Mouse (Mus musculus): ENCODE results near the gene Negr1. TPM values are rescaled to one million over a fixed set of nuclear protein-coding genes. Genes with fewer than 3 reads are reported as not detected.

Negr1 gene
- polyA plus RNA-seq, 1 experiment from 2014 or later: 6.0 TPM

- no peaks in the 10 kb centered on the region for H3K9me3 ChIP-seq (ENCODE audit: control insufficient read depth, low read length)
- whole genome bisulfite sequencing: 27% methylated on average over 1 of the region's 1 CpGs
- H3K27ac ChIP-seq (ENCODE audit: low read depth): no peak overlapping the region
- no peaks in the 10 kb centered on the region for H3K27me3 ChIP-seq (replicated peaks; ENCODE audit: control insufficient read depth, insufficient read depth, low read length)
- ATAC-seq (replicated peaks; ENCODE audit: low FRiP score, low TSS enrichment, low read depth) (no peak), DNase-seq (ENCODE audit: low spot score) (no peak)
- no peak overlapping the region for H3K9ac ChIP-seq (ENCODE audit: low read length)
- no peaks in the 10 kb centered on the region for H3K36me3 ChIP-seq (ENCODE audit: control insufficient read depth, insufficient read depth, low read length)
- H3K4me3 ChIP-seq (ENCODE audit: low read depth, low read length): no peak overlapping the region
- no peak overlapping the region for H3K4me2 ChIP-seq (ENCODE audit: low read length)
- no peaks in the 10 kb centered on the region for H3K4me1 ChIP-seq (replicated peaks; ENCODE audit: control insufficient read depth, insufficient read depth, low read length)
These were observed 760.2 kb downstream of the Negr1 start for GRCm38 (mm10) chr3:157321834-157322233.

GRCm38 (mm10) chr3:157334169-157334568 lies 772.6 kb downstream of the Negr1 start:
- ATAC-seq (replicated peaks; ENCODE audit: low FRiP score, low TSS enrichment, low read depth) (no peak), DNase-seq (ENCODE audit: low spot score) (no peak)
- Histone ChIP-seq H3K27ac (ENCODE audit: low read depth) (no peak overlapping the region), H3K27me3 (replicated peaks; ENCODE audit: control insufficient read depth, insufficient read depth, low read length) (no peaks in the 10 kb centered on the region), H3K4me2 (ENCODE audit: low read length) (no peak overlapping the region), H3K4me3 (ENCODE audit: low read depth, low read length) (no peak overlapping the region), H3K9me3 (ENCODE audit: control insufficient read depth, low read length) (no peaks in the 10 kb centered on the region), H3K9ac (ENCODE audit: low read length) (no peak overlapping the region), H3K4me1 (replicated peaks; ENCODE audit: control insufficient read depth, insufficient read depth, low read length) (no peaks in the 10 kb centered on the region), H3K36me3 (ENCODE audit: control insufficient read depth, insufficient read depth, low read length) (no peaks in the 10 kb centered on the region)
- WGBS: 86% methylated on average over 1 of the region's 1 CpGs

GRCm38 (mm10) chr3:157349480-157349879 lies 787.9 kb downstream of the Negr1 start:
- H3K9ac ChIP-seq (ENCODE audit: low read length): no peak overlapping the region
- no peaks in the 10 kb centered on the region for H3K9me3 ChIP-seq (ENCODE audit: control insufficient read depth, low read length)
- no peak for DNase-seq (ENCODE audit: low spot score)
- no peaks in the 10 kb centered on the region for H3K27me3 ChIP-seq (replicated peaks; ENCODE audit: control insufficient read depth, insufficient read depth, low read length)
- WGBS: 68% methylated on average over 2 of the region's 2 CpGs
- H3K4me1 ChIP-seq (replicated peaks; ENCODE audit: control insufficient read depth, insufficient read depth, low read length): no peaks in the 10 kb centered on the region
- ATAC-seq (replicated peaks; ENCODE audit: low FRiP score, low TSS enrichment, low read depth): no peak
- no peaks in the 10 kb centered on the region for H3K36me3 ChIP-seq (ENCODE audit: control insufficient read depth, insufficient read depth, low read length)
- no peak overlapping the region for H3K4me3 ChIP-seq (ENCODE audit: low read depth, low read length)
- no peak overlapping the region for H3K27ac ChIP-seq (ENCODE audit: low read depth)
- H3K4me2 ChIP-seq (ENCODE audit: low read length): no peak overlapping the region

GRCm38 (mm10) chr3:157358905-157359304 lies 797.3 kb downstream of the Negr1 start:
- DNase-seq (ENCODE audit: low spot score) (peak; percentile 57), ATAC-seq (replicated peaks; ENCODE audit: low FRiP score, low TSS enrichment, low read depth) (peak; percentile 55; the same call in 1 of the 2 replicates)
- Histone ChIP-seq H3K36me3 (ENCODE audit: control insufficient read depth, insufficient read depth, low read length) (no peaks in the 10 kb centered on the region), H3K27me3 (replicated peaks; ENCODE audit: control insufficient read depth, insufficient read depth, low read length) (no peaks in the 10 kb centered on the region), H3K4me2 (ENCODE audit: low read length) (no peak overlapping the region), H3K9ac (ENCODE audit: low read length) (no peak overlapping the region), H3K9me3 (ENCODE audit: control insufficient read depth, low read length) (no peaks in the 10 kb centered on the region), H3K27ac (ENCODE audit: low read depth) (0 out of 2 replicates have a peak overlapping the region, but pooled peaks have one; percentile 43), H3K4me3 (ENCODE audit: low read depth, low read length) (no peak overlapping the region), H3K4me1 (replicated peaks; ENCODE audit: control insufficient read depth, insufficient read depth, low read length) (no peaks in the 10 kb centered on the region)
- 41% methylated on average over 3 of the region's 3 CpGs for WGBS

GRCm38 (mm10) chr3:157359840-157360239 lies 798.2 kb downstream of the Negr1 start:
- Histone ChIP-seq H3K4me2 (ENCODE audit: low read length) (no peak overlapping the region), H3K27me3 (replicated peaks; ENCODE audit: control insufficient read depth, insufficient read depth, low read length) (no peaks in the 10 kb centered on the region), H3K36me3 (ENCODE audit: control insufficient read depth, insufficient read depth, low read length) (no peaks in the 10 kb centered on the region), H3K27ac (ENCODE audit: low read depth) (no peak overlapping the region), H3K9me3 (ENCODE audit: control insufficient read depth, low read length) (no peaks in the 10 kb centered on the region), H3K4me1 (replicated peaks; ENCODE audit: control insufficient read depth, insufficient read depth, low read length) (no peaks in the 10 kb centered on the region), H3K4me3 (ENCODE audit: low read depth, low read length) (no peak overlapping the region), H3K9ac (ENCODE audit: low read length) (no peak overlapping the region)
- ATAC-seq (replicated peaks; ENCODE audit: low FRiP score, low TSS enrichment, low read depth) (no peak), DNase-seq (ENCODE audit: low spot score) (no peak)
- WGBS: 77% methylated on average over 6 of the region's 6 CpGs

Measured in intestine, embryonic 14.5 days (tissue).